Mouse (Mus musculus): ENCODE measurements around the gene Cxcl10. TPM values are rescaled to one million over a fixed set of nuclear protein-coding genes. Genes with fewer than 3 reads are reported as not detected.

The Cxcl10 gene
- polyA plus RNA-seq, 1 experiment from 2014 or later, result 1.3 TPM

DNA sequence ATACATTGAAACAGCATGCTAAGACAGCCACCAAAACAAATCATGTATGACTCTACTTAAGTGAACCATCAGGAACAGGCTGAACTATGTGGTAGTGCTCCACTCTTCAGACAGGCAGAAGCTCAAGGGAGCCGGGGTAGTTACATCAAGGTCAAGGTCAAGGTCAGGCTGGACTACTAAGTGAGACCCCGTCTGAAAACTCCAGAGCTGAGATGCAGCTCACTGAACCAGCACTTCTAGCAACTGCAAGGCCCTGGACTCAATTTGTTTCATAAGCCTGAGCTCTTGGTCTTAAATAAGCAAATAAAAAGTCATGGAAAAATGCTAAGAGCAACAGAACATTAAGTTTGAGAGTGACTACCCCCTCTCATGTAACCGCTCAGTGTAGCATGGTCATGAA is 44.4 kb downstream of the Cxcl10 start:
- peaks cover 3% of the 10 kb centered on the region; the same call in 1 of the 2 replicates for H3K4me1 ChIP-seq (ENCODE audit: control insufficient read depth, insufficient read depth, low read length)
- H3K27ac ChIP-seq (replicated peaks; ENCODE audit: low read depth, low read length), result no peak overlapping the region
- no peak overlapping the region for H3K9ac ChIP-seq (ENCODE audit: low read length)
- H3K9me3 ChIP-seq (ENCODE audit: control insufficient read depth, low read length), result no peaks in the 10 kb centered on the region
- no peaks in the 10 kb centered on the region for H3K27me3 ChIP-seq (ENCODE audit: control insufficient read depth, insufficient read depth, low read length)
- no peak overlapping the region for H3K4me3 ChIP-seq (ENCODE audit: low read depth, low read length)
- 84% methylated on average over 3 of the region's 3 CpGs for WGBS
- DNase-seq (ENCODE audit: low spot score) (no peak), ATAC-seq (ENCODE audit: insufficient number of reproducible peaks, low FRiP score, low TSS enrichment, low read depth) (no peak)
- no peak overlapping the region for H3K4me2 ChIP-seq (ENCODE audit: low read depth, severe bottlenecking)
- peaks cover 26% of the 10 kb centered on the region for H3K36me3 ChIP-seq (ENCODE audit: control insufficient read depth, insufficient read depth, low read length)

DNA sequence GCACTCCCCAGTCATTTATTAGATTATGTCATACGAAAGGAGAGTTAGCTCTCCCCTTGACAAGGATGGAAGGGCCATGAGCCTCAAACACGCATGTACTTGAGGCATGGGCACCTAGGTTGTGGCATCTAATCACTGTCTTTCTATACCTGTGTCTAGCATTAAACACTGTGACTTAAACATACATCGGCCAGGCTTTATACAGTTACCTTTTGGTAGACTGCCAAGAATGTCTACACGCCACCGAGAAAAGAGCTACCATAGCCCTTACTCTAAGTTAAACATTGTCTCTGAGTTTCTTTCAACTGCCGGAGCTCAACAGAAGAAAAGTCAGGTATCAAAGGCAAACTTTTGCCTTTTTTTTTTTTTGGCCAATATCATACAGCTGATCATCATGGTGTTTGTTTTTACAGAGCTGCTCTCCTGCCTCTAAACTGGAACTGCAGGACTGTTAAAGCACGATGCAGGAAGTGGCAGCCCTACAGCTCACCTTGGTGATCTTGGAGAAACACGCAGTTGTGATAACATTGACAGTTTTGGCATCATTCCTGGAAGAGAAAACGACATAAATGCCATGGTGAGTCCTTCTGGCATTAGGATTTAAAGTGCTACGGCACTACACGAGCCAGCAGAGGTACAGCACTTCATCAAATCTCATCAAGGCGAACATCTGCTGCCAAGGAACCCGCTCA is 46.4 kb downstream of the Cxcl10 start:
- no peak overlapping the region for H3K9ac ChIP-seq (ENCODE audit: low read length)
- DNase-seq (ENCODE audit: low spot score) (no peak), ATAC-seq (ENCODE audit: insufficient number of reproducible peaks, low FRiP score, low TSS enrichment, low read depth) (no peak)
- WGBS, result 96% methylated on average over 13 of the region's 13 CpGs
- no peak overlapping the region for H3K27ac ChIP-seq (replicated peaks; ENCODE audit: low read depth, low read length)
- H3K36me3 ChIP-seq (ENCODE audit: control insufficient read depth, insufficient read depth, low read length), result peaks cover 27% of the 10 kb centered on the region
- H3K27me3 ChIP-seq (ENCODE audit: control insufficient read depth, insufficient read depth, low read length), result no peaks in the 10 kb centered on the region
- H3K9me3 ChIP-seq (ENCODE audit: control insufficient read depth, low read length), result no peaks in the 10 kb centered on the region
- no peak overlapping the region for H3K4me2 ChIP-seq (ENCODE audit: low read depth, severe bottlenecking)
- no peak overlapping the region for H3K4me3 ChIP-seq (ENCODE audit: low read depth, low read length)
- no peaks in the 10 kb centered on the region for H3K4me1 ChIP-seq (ENCODE audit: control insufficient read depth, insufficient read depth, low read length)

Other genes starting within 250 kb of the Cxcl10 start
- gene Uso1, start 211.0 kb downstream of the Cxcl10 start, polyA plus RNA-seq (2014; fragmentation: Nextera tagmentation; extraction: Ambion mirVana), result 29.4 and 31.5 TPM in 2 replicates
- not detected in 2 replicates for gene U90926, start 133.5 kb downstream of the Cxcl10 start, polyA plus RNA-seq (2014; fragmentation: Nextera tagmentation; extraction: Ambion mirVana)
- 0.08 TPM in 1 of 2 replicates, not detected in the other for gene Ppef2, start 92.6 kb downstream of the Cxcl10 start, polyA plus RNA-seq (2014; fragmentation: Nextera tagmentation; extraction: Ambion mirVana)
- 6.7 and 8.2 TPM in 2 replicates for gene Naaa, start 70.7 kb downstream of the Cxcl10 start, polyA plus RNA-seq (2014; fragmentation: Nextera tagmentation; extraction: Ambion mirVana)
- 44.1 and 45.3 TPM in 2 replicates for gene Sdad1, start 38.4 kb downstream of the Cxcl10 start, polyA plus RNA-seq (2014; fragmentation: Nextera tagmentation; extraction: Ambion mirVana)
- not detected in 2 replicates for gene Cxcl9, start 20.8 kb downstream of the Cxcl10 start, polyA plus RNA-seq (2014; fragmentation: Nextera tagmentation; extraction: Ambion mirVana)
- gene Art3, start 17.1 kb downstream of the Cxcl10 start, polyA plus RNA-seq (2014; fragmentation: Nextera tagmentation; extraction: Ambion mirVana), result 1.8 and 2.5 TPM in 2 replicates
- gene Nup54, start 86.3 kb upstream of the Cxcl10 start, polyA plus RNA-seq (2014; fragmentation: Nextera tagmentation; extraction: Ambion mirVana), result 77.4 and 77.5 TPM in 2 replicates
- gene Scarb2, start 157.9 kb upstream of the Cxcl10 start, polyA plus RNA-seq (2014; fragmentation: Nextera tagmentation; extraction: Ambion mirVana), result 6.3 and 7.0 TPM in 2 replicates
- not detected in 2 replicates for gene Fam47e, start 206.2 kb upstream of the Cxcl10 start, polyA plus RNA-seq (2014; fragmentation: Nextera tagmentation; extraction: Ambion mirVana)

Measured in limb, embryonic 11.5 days (tissue).